Mouse (Mus musculus) heart, postnatal 0 days (tissue): ENCODE data around the gene Serpini1.

ENCODE experiments used
- CTCF ChIP-seq: IDR thresholded peaks from 2 replicates; pipeline ENCODE4 v1.5.1; 2016; ENCODE audit warnings: antibody characterized with exemption, control low read depth, low read depth
- EP300 ChIP-seq: IDR thresholded peaks from 2 replicates; pipeline ENCODE4 v1.6.1; 2016; ENCODE audit warnings: antibody characterized with exemption, low read depth

DNA sequence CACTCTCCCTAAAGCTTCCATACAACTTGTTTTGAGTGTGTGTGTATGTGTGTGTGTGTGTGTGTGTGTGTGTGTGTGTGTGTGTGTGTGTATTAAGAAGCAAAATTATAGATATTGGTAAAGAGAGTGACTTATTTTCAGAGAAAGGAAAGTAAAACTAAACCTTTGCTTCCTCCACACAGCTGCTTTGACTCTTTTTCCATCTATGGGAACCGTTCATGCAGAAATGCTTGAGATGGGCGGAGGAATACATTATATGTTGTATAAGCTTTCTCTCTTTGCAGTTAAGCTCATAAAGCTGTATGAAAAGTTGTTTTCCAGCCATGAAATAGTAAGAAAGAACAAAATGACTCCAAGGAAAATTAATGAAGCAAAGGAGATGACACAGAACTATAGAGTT is 16.7 kb downstream of the Serpini1 start:
- TF ChIP-seq CTCF (no peak), EP300 (no peak)
